Mouse (Mus musculus) heart, postnatal 10 days (tissue): ENCODE measurements around the gene Tm7sf2. TPM values are rescaled to one million over a fixed set of nuclear protein-coding genes. Genes with fewer than 3 reads are reported as not detected.

Experiments
- DNase-seq, 2 experiments: peaks; one replicate each; pipeline ENCODE4 v3.0.0; 2021
- intact Hi-C: fragments of 180-260 bp; cut with DNase I; formaldehyde crosslinking; loops from one replicate; pipeline ENCODE4 v1.15.1; 2025
- total RNA-seq, 2 experiments: library from RNA; stranded (reverse); gene quantifications; 2 replicates each; pipeline ENCODE4 v1.2.3; 2021

Gene Tm7sf2
- total RNA-seq, result 1 to 10 TPM; 2.7 to 2.9 TPM

GRCm38 (mm10) chr19:6067724-6068415 is at the start of gene Tm7sf2:
Gene Tm7sf2, minus strand, starts transcription at chr19:6068373.
- intact Hi-C loops, result no loop called here
- peak; percentile 92 for DNase-seq

GRCm38 (mm10) chr19:6117346-6117985 is 49.3 kb upstream of the Tm7sf2 start:
- intact Hi-C loops, result no loop called here

GRCm38 (mm10) chr19:6116113-6116850 is 48.1 kb upstream of the Tm7sf2 start:
- DNase-seq, result peak; percentile 34 to 37
- intact Hi-C loops, result no loop called here

More at GRCm38 (mm10) chr19:6117346-6117985, 49.3 kb upstream of the Tm7sf2 start:
- DNase-seq, result no peak

- intact Hi-C loops, result no loop called here
- DNase-seq, result no peak
These were observed 44.9 kb upstream of the Tm7sf2 start for GRCm38 (mm10) chr19:6113116-6113515.

GRCm38 (mm10) chr19:6105586-6105985 is 37.4 kb upstream of the Tm7sf2 start, which contains the start of gene Naaladl1:
Gene Naaladl1, plus strand, starts transcription at chr19:6105782.
- DNase-seq, result no peak
- intact Hi-C loops, result no loop called here

- no peak for DNase-seq
These were observed 36.3 kb upstream of the Tm7sf2 start for GRCm38 (mm10) chr19:6104476-6104875.

GRCm38 (mm10) chr19:6102169-6102853 is 34.1 kb upstream of the Tm7sf2 start:
- DNase-seq, result peak in 1 of 2 experiments; percentile 24
- intact Hi-C loops, result no loop called here

More at GRCm38 (mm10) chr19:6104476-6104875, 36.3 kb upstream of the Tm7sf2 start:
- intact Hi-C loops, result no loop called here

- intact Hi-C loops, result no loop called here
- no peak for DNase-seq
These were observed 33.0 kb upstream of the Tm7sf2 start for GRCm38 (mm10) chr19:6101186-6101585.

GRCm38 (mm10) chr19:6097847-6098246 is 29.7 kb upstream of the Tm7sf2 start:
- intact Hi-C loops, result no loop called here

GRCm38 (mm10) chr19:6094119-6094518 is 25.9 kb upstream of the Tm7sf2 start, which contains the start of gene AC131692.1:
Gene AC131692.1, plus strand, starts transcription at chr19:6094419.
- DNase-seq, result no peak
- intact Hi-C loops, result no loop called here

More at GRCm38 (mm10) chr19:6097847-6098246, 29.7 kb upstream of the Tm7sf2 start:
- no peak for DNase-seq

- no peak for DNase-seq
- intact Hi-C loops, result no loop called here
These were observed 20.7 kb upstream of the Tm7sf2 start for GRCm38 (mm10) chr19:6088841-6089240.

GRCm38 (mm10) chr19:6085417-6085879 is 17.3 kb upstream of the Tm7sf2 start:
- intact Hi-C loops, result loop anchor here (2.0 kb wide), 1 partner anchor 33 kb away; the partner anchor contains the start of gene Sac3d1
- DNase-seq, result peak; percentile 44 to 51

- DNase-seq, result peak; percentile 97 to 98
- intact Hi-C loops, result loop anchor here (2.0 kb wide), 1 partner anchor 34 kb away; the partner anchor contains the start of gene Sac3d1
These were observed 16.5 kb upstream of the Tm7sf2 start, which contains the start of the genes Zfpl1 and Cdca5 for GRCm38 (mm10) chr19:6084478-6085248. Gene Zfpl1, minus strand, starts transcription at chr19:6084956. Gene Cdca5, plus strand, starts transcription at chr19:6084983.

GRCm38 (mm10) chr19:6082156-6082555 is 14.0 kb upstream of the Tm7sf2 start, which contains the start of gene Gm28374:
Gene Gm28374, minus strand, starts transcription at chr19:6082256.
- intact Hi-C loops, result no loop called here
- DNase-seq, result no peak

GRCm38 (mm10) chr19:6079983-6080480 is 11.9 kb upstream of the Tm7sf2 start, which contains the start of gene Tmem262:
Gene Tmem262, plus strand, starts transcription at chr19:6080033.
- intact Hi-C loops, result no loop called here
- DNase-seq, result no peak

GRCm38 (mm10) chr19:6076564-6077393 is 8.6 kb upstream of the Tm7sf2 start, which contains the start of gene Vps51:
Gene Vps51, minus strand, starts transcription at chr19:6077231.
- intact Hi-C loops, result loop anchor here (2.0 kb wide), 1 partner anchor 16 kb away; the partner anchor contains the start of gene Znhit2

GRCm38 (mm10) chr19:6073889-6074288 is 5.7 kb upstream of the Tm7sf2 start:
- intact Hi-C loops, result no loop called here
- no peak for DNase-seq

More at GRCm38 (mm10) chr19:6076564-6077393, 8.6 kb upstream of the Tm7sf2 start, which contains the start of gene Vps51:
- peak; percentile 92 to 93 for DNase-seq

- intact Hi-C loops, result no loop called here
- DNase-seq, result no peak
These were observed 3.1 kb upstream of the Tm7sf2 start for GRCm38 (mm10) chr19:6071261-6071660.
